Mouse (Mus musculus) megakaryocyte, adult 5-6 weeks (primary cell): Measurements from ENCODE around the gene Adprm. TPM values are rescaled to one million over a fixed set of nuclear protein-coding genes. Genes with fewer than 3 reads are reported as not detected.
A peak's percentile ranks its signal among the peaks of the same experiment; 100 is the strongest.

Experiments used
- ATAC-seq: 2 replicates; pipeline ENCODE4 v1.8.0; 2016; ENCODE audit warnings: mild to moderate bottlenecking, inconsistent platforms; ENCODE audit not compliant: poor library complexity, severe bottlenecking
- total RNA-seq, 2 experiments: library from RNA; stranded (forward) in 1 of 2; stranded (reverse) in 1 of 2; fragments of 153-499, 151-499 nt in 1 of 2; fragments of 221-1000, 200-1000 nt in 1 of 2; gene quantifications; 2 replicates each; pipeline versions ENCODE4 v1.2.3 to v1.2.4; 2015 to 2017

Gene Adprm
- total RNA-seq, 2 experiments from 2014 or later, result 28.5 to 38.8 TPM

DNA sequence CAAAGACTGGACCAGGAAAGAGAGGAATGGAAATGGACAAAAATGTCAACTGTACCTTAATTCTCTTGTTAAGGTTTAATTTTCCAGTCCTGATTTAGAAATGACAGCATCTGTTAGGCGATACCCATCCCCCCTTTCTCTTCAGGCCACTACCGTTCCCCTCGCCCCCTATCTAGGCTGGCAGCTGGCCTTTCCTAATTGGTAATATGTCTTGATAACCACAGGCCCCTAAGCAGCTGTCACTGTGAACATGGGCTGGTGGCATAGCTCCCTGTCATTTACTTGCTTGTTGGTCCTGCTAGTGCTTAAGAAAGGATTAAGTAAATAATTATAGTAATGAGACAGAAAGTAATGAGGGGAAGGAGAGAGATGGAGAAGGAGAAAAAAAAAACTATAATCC is 25.0 kb upstream of the Adprm start:
- no peak for ATAC-seq

DNA sequence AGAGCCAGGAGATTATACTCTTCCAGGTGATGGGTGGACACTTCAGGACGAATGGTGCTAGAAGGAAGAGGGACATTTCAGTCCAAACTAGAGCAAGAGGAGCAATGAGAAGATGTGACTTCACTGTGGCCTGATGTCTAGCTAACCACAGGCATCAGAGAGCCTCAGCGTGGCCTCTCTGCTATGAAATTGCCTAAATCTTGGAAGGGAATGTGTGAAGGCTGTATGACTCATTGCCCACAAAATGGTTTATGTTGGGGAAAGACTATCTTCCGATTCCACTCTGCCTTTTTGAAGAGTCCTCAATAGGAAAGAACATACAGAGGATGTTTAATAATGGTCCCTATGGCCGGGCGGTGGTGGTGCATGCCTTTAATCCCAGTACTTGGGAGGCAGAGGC is 24.4 kb upstream of the Adprm start:
- ATAC-seq, result no peak

GRCm38 (mm10) chr11:67075036-67075435 is 22.6 kb upstream of the Adprm start:
- no peak for ATAC-seq

GRCm38 (mm10) chr11:67072615-67073130 is 20.3 kb upstream of the Adprm start:
- no peak for ATAC-seq

- ATAC-seq, result no peak
These were observed 15.3 kb upstream of the Adprm start for GRCm38 (mm10) chr11:67067741-67068140.

DNA sequence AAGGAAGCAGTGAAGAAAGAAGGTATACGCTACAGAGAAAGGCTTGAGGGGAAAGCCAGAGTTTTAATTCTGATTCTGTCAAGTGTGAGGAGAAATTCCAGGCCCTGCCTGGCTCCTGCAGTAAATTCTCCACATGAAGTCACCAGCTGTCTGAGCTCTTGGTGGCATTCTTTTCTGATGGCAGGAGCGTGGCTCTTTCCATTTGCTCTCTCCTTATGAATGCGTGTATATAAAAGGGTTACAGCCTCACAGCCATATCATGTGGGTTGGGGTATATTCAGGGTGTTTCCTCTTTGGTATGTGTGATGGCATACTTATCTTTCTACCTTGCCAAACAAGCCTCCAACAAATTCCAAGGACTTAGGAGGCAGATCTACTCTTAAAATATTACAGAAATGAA is 10.3 kb upstream of the Adprm start:
- ATAC-seq, result no peak

- no peak for ATAC-seq
These were observed 8.9 kb upstream of the Adprm start for GRCm38 (mm10) chr11:67061311-67061710.

- no peak for ATAC-seq
These were observed 2.5 kb upstream of the Adprm start for GRCm38 (mm10) chr11:67054754-67055365.

DNA sequence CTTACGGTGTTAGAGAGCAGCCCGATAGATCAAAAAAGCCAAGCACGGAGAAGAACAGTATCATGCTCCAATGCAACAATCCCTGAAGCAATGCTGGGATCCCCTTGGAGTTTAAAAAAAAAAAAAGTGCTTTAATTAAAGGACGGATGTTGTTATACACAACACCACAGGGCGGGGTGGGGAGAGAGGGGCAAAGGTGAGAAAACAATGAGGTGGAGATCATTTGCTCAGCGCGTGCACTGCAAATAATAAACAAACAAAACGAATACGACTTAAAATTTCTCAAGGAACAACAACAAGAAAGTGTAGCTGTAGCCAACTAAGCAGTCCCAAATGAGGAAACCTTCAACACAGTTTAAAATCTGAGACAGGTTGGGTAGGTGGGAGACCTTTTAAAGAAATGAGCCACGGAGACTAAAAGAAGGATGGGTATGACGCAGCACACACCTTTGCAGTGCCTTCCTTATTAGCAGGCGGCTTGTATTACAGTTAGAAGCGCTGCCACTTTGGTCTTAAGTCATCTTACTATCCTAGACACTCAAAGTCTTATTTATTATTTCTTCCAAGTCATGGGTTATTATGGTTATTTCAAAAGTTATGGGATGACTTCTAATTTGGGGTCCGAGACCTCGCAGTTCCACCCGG is 596 bp downstream of the Adprm start:
- 0 out of 2 replicates have a peak, but pooled peaks have one; percentile 16 for ATAC-seq

GRCm38 (mm10) chr11:67049256-67049655 is 3.1 kb downstream of the Adprm start:
- ATAC-seq, result no peak

DNA sequence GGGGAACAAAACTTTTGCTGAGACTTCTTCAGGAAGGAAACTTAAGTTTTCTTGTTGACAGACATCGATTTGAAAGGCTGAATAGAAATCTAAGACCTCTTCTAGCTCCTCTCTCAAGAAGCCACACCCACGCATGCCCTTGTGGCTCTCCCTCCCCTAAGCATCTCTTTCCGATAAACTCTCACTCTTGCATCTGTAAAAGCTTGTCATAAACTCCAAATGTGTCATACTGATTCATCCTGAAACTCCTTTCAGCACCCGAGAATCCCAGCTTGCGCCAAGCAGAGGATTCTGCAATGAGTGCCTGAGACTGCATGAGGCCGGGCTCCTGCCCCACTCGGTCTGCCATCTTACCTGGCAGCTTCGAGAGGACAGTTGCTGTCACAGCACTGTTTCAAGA is 3.9 kb downstream of the Adprm start:
- ATAC-seq, result no peak

DNA sequence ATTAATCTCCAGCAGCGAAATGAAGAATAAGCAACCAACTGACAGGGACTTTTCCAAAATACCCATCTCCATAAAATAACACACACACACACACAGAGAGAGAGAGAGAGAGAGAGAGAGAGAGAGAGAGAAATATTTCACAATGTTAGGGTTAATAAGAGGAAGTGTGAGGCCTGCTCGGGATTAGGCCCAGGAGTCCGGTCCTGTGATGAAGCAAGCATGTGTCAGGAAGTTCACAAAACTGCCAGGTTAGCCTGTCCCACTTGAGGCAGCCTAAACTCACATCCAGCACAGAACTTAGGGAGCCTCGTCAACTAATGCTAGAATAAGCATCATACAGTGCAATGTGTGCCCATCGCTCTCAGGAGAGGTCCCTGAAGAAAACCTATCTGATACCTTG is 5.2 kb downstream of the Adprm start:
- peak; percentile 85 for ATAC-seq

DNA sequence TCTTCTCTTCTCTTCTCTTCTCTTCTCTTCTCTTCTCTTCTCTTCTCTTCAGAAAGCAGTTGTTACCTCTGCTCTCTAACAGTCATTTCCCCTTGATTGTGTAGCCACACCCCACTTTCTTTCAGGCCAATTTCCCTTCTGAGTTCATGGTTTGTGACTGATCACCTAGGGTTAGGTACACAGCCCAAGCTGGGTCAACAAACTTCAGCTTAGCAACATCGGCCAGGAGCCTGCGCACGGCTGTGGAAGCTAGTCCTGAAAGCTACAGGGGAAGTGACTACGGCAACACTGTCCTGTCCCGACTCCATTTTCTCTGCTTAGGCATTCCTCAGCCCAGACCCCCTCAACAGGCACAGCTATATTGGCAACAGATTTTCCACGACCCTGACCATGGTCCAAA is 7.4 kb downstream of the Adprm start:
- ATAC-seq, result no peak

GRCm38 (mm10) chr11:67043007-67043406 is 9.4 kb downstream of the Adprm start:
- no peak for ATAC-seq

DNA sequence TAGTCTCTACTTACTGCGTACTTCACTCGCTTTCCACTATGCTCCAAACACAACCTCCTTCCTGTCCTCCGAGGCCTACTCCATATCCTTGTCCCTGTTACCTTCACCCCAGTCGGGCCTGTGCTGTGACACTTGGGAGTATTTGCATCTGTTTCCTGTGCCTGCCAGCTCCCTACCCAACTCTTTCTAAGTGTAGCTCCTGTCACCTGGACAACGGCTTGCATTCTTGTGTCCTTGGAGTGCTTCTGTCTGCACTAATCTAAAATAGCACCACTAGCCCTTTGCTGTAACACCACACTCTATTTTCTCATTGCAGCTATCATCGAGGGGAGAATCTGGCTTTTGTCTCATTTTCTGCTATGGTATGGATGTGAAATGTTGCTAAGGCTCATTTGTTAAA is 11.9 kb downstream of the Adprm start:
- ATAC-seq, result no peak

GRCm38 (mm10) chr11:67039799-67040198 is 12.6 kb downstream of the Adprm start:
- ATAC-seq, result no peak

- ATAC-seq, result no peak
These were observed 15.5 kb downstream of the Adprm start for GRCm38 (mm10) chr11:67036892-67037291.

DNA sequence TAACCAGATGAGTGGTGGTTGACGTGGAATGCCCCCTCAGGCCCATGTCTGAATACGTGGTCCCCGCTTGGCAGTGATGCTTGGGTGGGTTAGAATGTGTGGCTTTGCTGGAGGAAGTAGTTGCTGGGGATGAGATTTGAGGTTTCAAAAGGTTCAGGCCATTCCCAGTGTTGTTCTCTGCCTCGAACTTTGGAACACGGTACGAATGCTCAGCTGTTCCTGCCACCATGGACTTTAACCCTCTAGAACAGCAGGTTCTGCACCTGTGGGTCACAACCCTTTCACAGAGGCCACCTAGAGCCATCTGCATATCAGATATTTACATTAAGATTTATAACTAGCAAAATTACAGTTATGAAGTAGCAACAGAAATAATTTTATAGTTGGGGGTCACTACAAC is 16.2 kb downstream of the Adprm start:
- no peak for ATAC-seq

DNA sequence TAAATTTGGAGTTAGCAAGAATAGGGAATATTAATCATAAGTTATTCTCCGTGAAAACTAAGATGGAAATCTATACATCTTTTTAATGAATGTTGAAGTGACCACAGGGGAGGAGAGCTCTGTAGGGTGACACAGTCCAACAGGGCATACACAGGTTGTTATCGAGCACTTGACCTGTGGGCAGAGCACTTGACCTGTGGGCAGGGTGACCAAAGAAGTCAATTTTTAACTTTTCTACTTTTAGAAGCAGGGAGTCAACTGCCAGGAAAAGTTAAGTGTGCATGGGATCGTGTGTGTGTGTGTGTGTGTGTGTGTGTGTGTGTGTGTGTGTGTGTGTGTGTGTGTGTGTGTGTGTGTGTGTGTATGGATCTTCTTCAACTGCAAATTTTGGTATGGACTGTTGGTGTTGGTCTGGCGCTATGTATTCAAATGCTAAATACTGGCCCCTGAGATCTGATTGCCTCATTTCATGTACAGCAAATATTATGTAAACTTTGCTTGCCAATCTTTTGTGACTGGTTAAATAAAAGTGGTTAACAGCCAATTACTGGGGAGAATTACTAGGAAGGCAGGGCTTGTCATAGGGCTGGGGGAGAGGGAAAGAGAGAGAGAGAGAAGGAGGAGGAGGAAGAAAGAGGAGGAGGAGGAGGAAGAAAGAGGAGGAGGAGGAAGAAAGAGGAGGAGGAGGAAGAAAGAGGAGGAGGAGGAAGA is 17.5 kb downstream of the Adprm start:
- no peak for ATAC-seq

DNA sequence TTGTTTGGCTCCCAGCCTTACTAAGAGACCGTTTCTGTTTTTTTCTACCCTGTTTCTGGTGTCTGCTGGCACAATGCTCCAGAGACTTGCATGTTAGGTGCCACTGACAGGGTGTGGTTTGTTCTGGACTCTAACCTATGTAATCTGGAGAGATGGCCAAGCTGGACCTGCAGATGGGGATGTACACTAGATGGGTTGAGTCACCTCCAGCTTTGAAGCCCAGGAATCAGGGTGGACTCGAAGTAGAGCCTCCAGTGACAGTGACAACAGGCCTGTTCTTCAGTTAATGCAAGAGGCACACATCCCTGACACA is 20.8 kb downstream of the Adprm start:
- ATAC-seq, result no peak

DNA sequence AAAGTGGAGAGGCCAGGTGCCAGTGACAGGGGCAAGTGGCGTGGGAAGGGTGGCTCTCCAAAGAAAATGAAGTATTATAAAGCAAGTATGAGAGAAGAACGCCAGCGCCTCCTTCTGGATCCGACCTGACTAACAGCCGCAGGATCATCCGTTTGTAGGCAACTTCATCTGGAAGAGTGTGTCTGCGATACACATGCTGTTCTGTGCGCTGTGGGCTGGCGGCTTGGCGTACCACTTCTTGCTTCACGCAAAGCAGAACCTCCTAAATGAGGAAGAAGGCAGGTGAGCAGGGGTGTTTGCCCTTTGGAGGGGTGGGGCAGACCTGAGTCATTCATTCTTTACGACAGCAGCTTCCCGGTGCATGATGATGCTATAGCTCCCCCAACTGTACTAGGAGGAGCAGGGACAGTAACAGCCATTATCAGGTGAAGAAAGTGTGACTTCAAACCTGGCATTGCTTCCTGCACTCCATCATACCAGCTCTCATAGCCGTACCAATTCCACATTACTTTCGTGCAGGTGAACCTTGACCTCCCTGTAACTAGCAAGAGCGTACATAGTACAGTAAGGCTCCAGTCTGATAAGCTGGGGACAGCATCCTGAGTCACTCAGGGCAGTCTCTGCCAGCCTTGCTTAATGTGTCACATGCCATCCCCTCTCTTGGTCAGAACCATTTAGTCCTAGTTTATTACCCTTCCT is 21.3 kb downstream of the Adprm start:
- ATAC-seq, result peak; percentile 96
